Mouse (Mus musculus) liver, postnatal 0 days (tissue): Measurements from ENCODE around the gene Fbln1.

Experiments used
- CTCF ChIP-seq: sonication (generic); IDR thresholded peaks from 2 replicates; pipeline ENCODE4 v1.5.1; 2016; ENCODE audit warnings: antibody characterized with exemption, low read depth
- EP300 ChIP-seq: IDR thresholded peaks from 2 replicates; pipeline ENCODE4 v1.6.1; 2016; ENCODE audit warnings: antibody characterized with exemption, low read depth, mild to moderate bottlenecking

DNA sequence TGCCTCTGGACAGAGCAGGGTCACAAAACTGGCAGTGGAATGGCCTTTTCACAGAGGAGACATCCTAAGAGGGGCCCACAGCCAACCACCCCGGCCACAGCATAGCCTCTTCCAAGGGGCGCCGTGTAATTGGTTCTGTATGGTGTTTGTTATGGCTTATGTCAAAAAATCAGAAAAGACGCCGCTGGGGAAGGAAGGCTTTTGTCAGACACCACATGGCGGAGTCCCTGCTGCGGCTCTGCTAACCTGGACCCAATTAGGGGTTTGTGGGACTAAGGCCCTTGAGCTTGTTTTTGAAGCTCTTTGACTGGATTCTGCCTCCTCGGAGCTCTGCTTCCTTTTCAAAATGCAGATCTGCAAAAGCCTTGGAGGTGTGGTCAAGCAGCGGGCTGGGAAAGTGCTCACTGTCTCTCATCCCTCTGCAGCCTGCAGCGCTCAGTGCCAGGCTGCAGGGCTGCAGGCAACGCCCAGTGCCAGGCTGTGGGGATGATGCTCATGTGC, 39.3 kb upstream of the Fbln1 start:
- TF ChIP-seq EP300: no peak
- no peak for TF ChIP-seq CTCF
